Mouse (Mus musculus) brain, adult 2 months (tissue): ENCODE data around the gene AI854703.
"Not testable (repeated sequence)": the region's sequence is repeated elsewhere in the genome, so short reads cannot be mapped to it uniquely, and the experiment has no call there.

ENCODE experiments used
- DNase-seq: peaks from one replicate; pipeline ENCODE4 v3.0.0; 2011; ENCODE audit warnings: low read depth, low spot score

The AI854703 gene

GRCm38 (mm10) chr6:48613464-48613863, 13.1 kb upstream of the AI854703 start:
- DNase-seq, result no peak

- DNase-seq, result no peak
Measured at GRCm38 (mm10) chr6:48614756-48615155, 11.8 kb upstream of the AI854703 start.

DNA sequence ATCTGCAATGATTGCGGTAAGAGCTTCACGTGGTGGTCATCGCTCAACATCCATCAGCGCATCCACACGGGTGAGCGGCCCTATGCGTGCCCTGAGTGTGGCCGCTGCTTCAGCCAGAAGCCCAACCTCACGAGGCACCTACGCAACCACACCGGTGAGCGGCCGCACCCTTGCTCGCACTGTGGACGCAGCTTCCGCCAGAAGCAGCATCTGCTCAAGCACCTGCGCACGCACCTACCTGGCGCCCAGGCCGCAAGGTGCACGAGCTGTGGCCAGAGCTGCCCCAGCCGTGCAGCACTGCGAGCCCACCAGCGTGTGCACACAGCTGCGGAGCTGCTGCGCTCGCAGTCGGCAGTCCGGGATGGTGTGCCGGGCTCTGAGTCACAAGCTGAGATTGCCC, 6.5 kb upstream of the AI854703 start:
- DNase-seq, result no peak

- DNase-seq, result not testable (repeated sequence)
Measured at GRCm38 (mm10) chr6:48622186-48622843, 4.2 kb upstream of the AI854703 start.

DNA sequence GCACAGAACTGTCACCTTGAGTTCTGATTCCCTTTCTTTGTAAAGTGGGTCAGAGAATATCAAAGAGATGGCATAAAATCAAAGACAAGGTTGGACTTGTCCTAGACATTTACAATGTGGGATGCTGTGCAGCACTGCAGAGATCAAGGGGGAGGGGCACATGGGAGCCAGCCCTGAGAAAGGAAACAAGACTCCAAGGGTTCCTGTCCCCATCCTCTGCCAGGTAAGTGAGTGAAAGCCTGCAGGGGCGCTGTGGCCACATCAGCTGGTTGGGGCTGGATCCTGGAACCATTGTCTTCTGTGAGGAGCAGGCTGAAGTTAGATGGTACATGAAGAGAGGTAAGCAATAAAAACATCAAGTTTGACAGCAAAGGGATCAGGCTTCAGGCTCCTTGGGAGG, 3.1 kb upstream of the AI854703 start:
- DNase-seq, result no peak

- peak; percentile 89 for DNase-seq
Measured at GRCm38 (mm10) chr6:48626984-48627383, 420 bp downstream of the AI854703 start.

DNA sequence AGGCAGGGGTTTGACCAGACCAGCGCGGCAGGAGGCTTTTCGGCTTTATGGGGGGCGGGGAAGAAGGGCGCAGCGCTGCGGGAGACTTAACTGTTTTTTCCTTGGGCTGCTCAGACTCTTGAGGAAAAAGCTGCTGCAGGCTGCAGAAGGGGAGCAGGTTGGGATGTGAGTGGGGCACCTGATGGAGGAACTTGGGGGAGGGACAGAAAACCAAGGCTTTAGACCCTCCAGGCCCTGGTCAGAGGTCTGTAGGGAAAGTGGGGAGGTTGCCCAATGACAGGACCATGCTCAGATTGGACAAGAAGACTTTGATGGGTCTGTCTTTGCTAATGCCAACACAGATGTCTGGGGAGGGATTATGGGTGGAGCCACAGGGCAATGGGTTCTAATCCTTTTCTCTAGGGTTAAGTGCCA, 954 bp downstream of the AI854703 start:
- peak; percentile 32 for DNase-seq

DNA sequence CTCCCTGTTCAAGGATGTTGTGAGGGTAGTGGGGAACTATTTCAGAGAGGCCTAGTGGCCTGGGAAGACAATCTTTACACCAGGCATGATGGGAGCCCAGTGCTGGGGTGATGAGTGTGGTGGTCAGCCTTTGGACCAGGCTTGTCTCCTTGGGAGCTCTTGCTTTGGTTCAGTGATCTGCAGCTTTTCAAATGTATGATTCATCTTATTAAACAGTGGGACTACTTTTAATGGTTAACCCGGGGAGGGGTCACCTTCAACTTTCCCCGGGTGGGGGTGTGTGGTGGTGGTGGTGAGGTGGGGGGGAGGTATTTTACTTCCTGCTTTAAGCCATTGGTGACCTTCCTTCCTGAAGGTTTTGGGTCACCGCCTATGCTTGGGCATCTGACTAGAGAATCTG, 1.8 kb downstream of the AI854703 start:
- no peak for DNase-seq

DNA sequence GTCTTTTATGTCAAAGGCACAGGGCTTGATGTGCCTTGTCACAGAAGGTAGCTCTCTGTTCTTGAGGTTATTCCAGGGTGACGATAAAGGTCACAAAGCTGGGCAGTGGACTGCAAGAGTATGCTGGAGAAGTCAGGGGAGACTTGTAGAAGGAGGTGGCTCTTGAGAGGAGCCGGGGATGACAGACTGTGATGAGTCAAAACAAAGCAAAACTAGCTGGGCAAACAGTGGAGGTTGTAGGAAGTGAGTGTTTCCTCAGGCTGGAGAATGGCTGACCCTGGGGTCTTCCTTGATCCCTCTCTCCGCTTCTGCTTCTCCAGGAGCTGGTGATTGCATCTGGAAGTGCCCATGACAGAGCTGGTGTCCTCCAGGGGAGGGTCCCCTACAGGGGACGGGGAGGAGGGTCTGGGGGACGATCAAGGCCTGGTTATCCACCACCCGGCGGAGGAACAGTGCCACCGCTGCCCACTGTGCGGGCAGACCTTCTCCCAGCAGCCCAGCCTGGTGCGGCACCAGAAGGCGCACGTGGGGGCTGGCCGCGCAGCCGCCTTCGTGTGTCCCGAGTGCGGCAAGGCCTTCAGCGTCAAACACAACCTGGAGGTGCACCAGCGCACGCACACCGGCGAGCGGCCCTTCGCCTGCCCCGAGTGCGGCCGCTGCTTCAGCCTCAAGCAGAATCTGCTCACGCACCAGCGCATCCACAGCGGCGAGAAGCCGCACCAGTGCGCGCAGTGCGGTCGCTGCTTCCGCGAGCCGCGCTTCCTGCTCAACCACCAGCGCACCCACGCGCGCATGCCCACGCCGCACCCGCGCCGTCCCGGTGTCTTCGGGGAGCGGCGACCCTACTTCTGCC, 2.5 kb downstream of the AI854703 start:
- DNase-seq, result peak; percentile 70

DNA sequence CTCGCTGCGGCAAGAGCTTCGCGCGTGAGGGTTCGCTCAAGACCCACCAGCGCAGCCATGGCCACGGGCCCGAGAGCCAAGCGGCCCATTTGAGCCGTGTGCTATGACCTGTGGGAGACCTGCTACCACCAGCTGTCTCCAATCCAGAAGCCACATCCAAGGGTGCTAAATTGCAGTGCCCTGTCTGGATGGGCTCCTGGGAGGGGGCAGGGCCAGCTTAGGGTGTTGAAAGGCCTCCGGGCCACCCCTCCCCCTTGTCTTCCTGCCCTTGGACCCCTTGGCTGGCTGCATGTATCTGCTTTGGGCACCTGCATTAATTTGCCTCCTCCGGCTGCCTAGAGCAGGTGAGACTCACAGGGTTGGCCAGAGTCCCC, 3.1 kb downstream of the AI854703 start:
- DNase-seq, result no peak

GRCm38 (mm10) chr6:48630831-48631230, 4.3 kb downstream of the AI854703 start:
- no peak for DNase-seq

- DNase-seq, result no peak
Measured at GRCm38 (mm10) chr6:48635105-48635504, 8.5 kb downstream of the AI854703 start.

DNA sequence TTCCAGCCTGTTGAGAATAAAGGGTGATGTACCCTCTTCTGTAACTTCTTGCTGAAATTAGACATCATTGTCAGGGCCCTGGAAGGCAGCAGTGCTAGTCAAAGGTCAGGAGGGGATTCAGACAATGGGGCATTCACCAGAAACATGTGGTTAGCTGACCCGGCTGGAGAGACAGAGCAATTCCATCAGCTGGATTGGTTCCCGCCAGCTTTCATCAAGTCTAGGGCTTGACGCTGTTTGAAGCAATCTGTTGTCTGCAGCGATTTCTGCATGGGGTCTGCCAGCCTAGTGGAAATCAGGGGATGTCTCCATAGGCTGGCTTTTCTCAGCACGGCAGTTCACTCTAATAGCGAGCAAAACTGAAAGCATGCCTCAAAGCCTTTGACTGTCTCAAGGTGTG, 10.0 kb downstream of the AI854703 start:
- peak; percentile 61 for DNase-seq

DNA sequence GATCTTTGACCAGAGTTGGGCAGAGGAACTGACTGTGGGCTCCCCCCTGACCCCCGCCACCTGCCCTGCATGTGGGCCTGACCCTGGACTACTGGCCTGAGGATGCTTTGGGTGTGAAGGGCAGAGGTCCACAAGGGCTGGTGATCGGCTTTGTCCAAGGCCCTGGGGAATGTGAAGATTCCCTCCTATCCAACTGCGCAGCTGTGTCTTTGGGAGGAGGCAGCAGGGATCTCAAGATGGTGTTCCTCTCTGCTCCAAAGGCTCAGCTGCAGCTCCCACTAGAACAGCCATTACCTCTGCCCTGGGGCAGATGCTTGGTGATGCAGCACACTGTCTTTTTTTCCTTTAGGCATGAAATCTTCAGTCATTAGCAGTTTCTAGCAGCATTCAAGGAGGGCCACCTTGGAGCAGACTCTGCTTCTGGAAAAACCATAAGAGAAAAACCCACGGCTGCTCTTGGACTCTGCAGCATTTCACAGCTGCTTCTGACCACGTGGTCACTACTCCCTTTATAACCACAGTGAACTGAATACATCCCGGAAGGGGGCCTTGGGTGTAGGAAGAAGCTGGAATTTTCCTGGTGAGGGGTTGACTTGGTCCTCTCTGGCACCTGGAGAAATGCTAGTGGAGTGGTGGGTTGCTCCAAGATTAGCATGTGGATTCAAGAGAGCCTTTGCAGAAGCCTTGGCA, 11.4 kb downstream of the AI854703 start:
- DNase-seq, result no peak

- DNase-seq, result no peak
Measured at GRCm38 (mm10) chr6:48638553-48638952, 12.0 kb downstream of the AI854703 start.

GRCm38 (mm10) chr6:48641391-48641790, 14.8 kb downstream of the AI854703 start:
- DNase-seq, result no peak

GRCm38 (mm10) chr6:48642764-48643292, 16.3 kb downstream of the AI854703 start:
- peak; percentile 90 for DNase-seq

GRCm38 (mm10) chr6:48645660-48646308, 19.2 kb downstream of the AI854703 start:
- DNase-seq, result peak; percentile 86

DNA sequence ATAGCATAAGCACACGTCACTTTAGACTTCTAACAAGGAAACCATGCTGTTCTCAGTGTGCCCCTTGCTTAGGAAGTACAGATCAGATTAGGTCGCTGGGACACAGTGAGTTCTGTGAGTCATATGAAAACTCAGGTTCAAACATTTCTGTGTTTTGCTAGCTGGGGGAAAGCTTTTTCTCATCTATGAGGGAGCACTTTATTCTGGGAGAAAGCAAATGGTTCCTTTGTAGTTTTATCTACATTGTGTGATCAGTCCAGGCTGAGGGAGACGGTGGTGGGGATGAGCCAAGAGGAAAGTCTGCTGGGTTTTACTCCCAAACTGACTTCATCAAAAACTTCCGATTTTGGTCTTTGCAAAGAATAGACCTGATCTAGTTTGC, 19.7 kb downstream of the AI854703 start:
- DNase-seq, result no peak

DNA sequence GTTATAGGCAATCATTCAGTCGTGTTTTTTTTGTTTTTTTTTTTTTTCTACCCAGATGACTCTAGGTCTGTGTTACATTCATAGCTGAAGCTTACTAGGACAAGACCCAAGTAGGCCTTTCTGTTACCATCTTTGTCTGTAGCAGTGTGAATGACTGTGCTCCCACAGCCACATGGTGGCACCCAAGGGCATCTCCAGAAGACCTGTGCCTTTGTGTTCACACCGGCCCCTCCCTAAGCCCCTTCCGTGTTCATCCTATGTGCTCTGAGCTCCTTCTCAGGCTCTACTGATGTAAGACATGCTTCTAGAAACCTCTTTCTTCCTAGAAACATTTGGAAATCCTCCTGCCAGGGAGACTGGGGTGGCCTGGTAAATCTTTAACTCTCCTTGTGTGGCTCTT, 20.4 kb downstream of the AI854703 start, which contains the start of gene Gimap8:
Gimap8 (plus strand) TSS at position 240 of the 400 bp plus-strand sequence.
- DNase-seq, result peak; percentile 42

- DNase-seq, result no peak
Measured at GRCm38 (mm10) chr6:48647611-48648010, 21.0 kb downstream of the AI854703 start.

DNA sequence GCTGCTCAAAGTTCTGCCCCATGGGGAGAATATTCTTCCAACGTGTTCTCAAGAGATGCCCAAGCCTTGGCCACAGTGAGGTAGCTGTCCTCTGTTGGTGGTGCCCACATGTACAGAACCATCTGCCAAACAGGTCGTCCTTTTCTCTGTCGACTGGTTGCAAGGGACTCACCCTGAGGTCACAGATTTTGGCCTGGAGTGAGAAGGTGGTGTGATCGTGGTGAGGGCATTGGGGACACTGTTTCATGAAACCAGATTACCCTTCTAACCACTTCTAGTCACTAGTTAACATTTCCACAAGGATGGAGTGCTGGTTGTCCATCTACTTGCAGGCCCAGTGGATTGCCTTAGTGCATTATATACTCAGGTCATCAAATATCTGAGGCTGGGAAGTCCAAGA, 22.2 kb downstream of the AI854703 start:
- no peak for DNase-seq
